Mouse (Mus musculus): Measurements from ENCODE around the gene Ltbp3. TPM values are rescaled to one million over a fixed set of nuclear protein-coding genes. Genes with fewer than 3 reads are reported as not detected.

The Ltbp3 gene
- polyA plus RNA-seq, 1 experiment from 2014 or later: 8.2 TPM

DNA sequence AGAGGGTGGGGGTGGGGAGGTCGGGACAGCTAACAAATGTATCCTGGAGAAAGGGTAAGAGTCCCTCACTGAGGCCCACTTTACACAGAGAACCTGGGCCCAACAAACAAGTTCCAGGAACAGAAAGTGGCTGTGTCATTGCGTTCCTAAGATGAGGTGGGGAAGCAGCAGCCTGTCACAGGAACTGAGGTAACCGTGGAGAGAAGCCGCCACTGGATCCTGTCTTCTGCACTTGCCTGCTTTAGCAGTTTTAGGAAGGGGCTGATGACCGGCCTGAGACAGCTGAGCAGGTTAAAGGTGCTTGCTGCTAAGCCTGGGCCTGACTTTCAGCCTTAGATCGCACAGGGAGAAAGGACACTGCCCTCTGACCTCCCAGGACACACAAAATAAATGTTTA lies 66.1 kb downstream of the Ltbp3 start:
- Histone ChIP-seq H3K4me2 (no peak overlapping the region), H3K27ac (peak overlapping the region; percentile 62), H3K27me3 (replicated peaks) (no peaks in the 10 kb centered on the region), H3K36me3 (replicated peaks) (no peaks in the 10 kb centered on the region), H3K9me3 (no peaks in the 10 kb centered on the region), H3K4me3 (no peak overlapping the region), H3K9ac (no peak overlapping the region), H3K4me1 (peaks cover 50% of the 10 kb centered on the region)
- ATAC-seq (replicated peaks): no peak
- WGBS: 30% methylated on average over 6 of the region's 6 CpGs

DNA sequence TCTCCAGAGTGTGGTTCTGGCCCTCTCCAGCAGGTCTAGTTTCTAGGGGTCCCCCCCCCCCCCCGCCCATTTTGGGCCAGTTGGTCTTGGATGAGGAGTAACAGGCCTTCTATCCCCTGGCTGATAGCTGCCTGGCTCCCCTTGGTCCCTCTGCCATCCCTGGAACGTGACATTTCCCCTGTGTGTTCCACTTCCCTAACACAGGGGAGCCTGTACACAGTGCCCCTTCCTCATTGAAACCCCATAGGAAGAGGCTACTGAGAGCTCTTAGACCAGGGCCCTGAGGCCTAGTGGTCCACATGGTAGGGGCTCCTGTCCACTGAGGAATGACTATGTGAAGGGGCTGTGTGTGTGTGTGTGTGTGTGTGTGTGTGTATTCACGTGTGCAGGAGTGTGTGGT lies 67.0 kb downstream of the Ltbp3 start:
- Histone ChIP-seq H3K4me3 (no peak overlapping the region), H3K4me1 (peaks cover 59% of the 10 kb centered on the region), H3K4me2 (no peak overlapping the region), H3K9ac (no peak overlapping the region), H3K27me3 (replicated peaks) (no peaks in the 10 kb centered on the region), H3K9me3 (no peaks in the 10 kb centered on the region), H3K36me3 (replicated peaks) (no peaks in the 10 kb centered on the region), H3K27ac (no peak overlapping the region)
- no peak for ATAC-seq (replicated peaks)
- WGBS: 78% methylated on average over 2 of the region's 3 CpGs

Other genes with a start within 250 kb of the Ltbp3 start
- gene 1700020D05Rik, start 237.1 kb upstream of the Ltbp3 start, polyA plus RNA-seq (2015; fragmentation: Nextera tagmentation; extraction: Ambion mirVana): 0.17 TPM in 1 of 2 replicates, not detected in the other
- 106 and 111 TPM in 2 replicates for gene Snx32, start 230.4 kb upstream of the Ltbp3 start, polyA plus RNA-seq (2015; fragmentation: Nextera tagmentation; extraction: Ambion mirVana)
- gene Ovol1, start 180.3 kb upstream of the Ltbp3 start, polyA plus RNA-seq (2015; fragmentation: Nextera tagmentation; extraction: Ambion mirVana): 0.10 and 0.13 TPM in 2 replicates
- 3.0 and 3.1 TPM in 2 replicates for gene Ap5b1, start 172.9 kb upstream of the Ltbp3 start, polyA plus RNA-seq (2015; fragmentation: Nextera tagmentation; extraction: Ambion mirVana)
- gene Rnaseh2c, start 139.0 kb upstream of the Ltbp3 start, polyA plus RNA-seq (2015; fragmentation: Nextera tagmentation; extraction: Ambion mirVana): 56.2 and 57.7 TPM in 2 replicates
- 82.3 and 84.7 TPM in 2 replicates for gene Kat5, start 130.7 kb upstream of the Ltbp3 start, polyA plus RNA-seq (2015; fragmentation: Nextera tagmentation; extraction: Ambion mirVana)
- 36.9 and 39.2 TPM in 2 replicates for gene Rela, start 103.4 kb upstream of the Ltbp3 start, polyA plus RNA-seq (2015; fragmentation: Nextera tagmentation; extraction: Ambion mirVana)
- 17.1 and 19.6 TPM in 2 replicates for gene Sipa1, start 77.2 kb upstream of the Ltbp3 start, polyA plus RNA-seq (2015; fragmentation: Nextera tagmentation; extraction: Ambion mirVana)
- gene Map3k11, start 52.2 kb upstream of the Ltbp3 start, polyA plus RNA-seq (2015; fragmentation: Nextera tagmentation; extraction: Ambion mirVana): 12.5 and 14.0 TPM in 2 replicates
- 29.2 TPM in 2 replicates for gene Pcnx3, start 52.0 kb upstream of the Ltbp3 start, polyA plus RNA-seq (2015; fragmentation: Nextera tagmentation; extraction: Ambion mirVana)
- 0.19 and 0.28 TPM in 2 replicates for gene Kcnk7, start 36.5 kb upstream of the Ltbp3 start, polyA plus RNA-seq (2015; fragmentation: Nextera tagmentation; extraction: Ambion mirVana)
- gene Ehbp1l1, start 14.6 kb upstream of the Ltbp3 start, polyA plus RNA-seq (2015; fragmentation: Nextera tagmentation; extraction: Ambion mirVana): 23.7 and 25.5 TPM in 2 replicates
- gene Fam89b, start 11.3 kb upstream of the Ltbp3 start, polyA plus RNA-seq (2015; fragmentation: Nextera tagmentation; extraction: Ambion mirVana): 158 and 165 TPM in 2 replicates
- gene Scyl1, start 30.5 kb downstream of the Ltbp3 start, polyA plus RNA-seq (2015; fragmentation: Nextera tagmentation; extraction: Ambion mirVana): 87.6 and 94.7 TPM in 2 replicates
- 16.1 and 19.2 TPM in 2 replicates for gene Frmd8, start 134.4 kb downstream of the Ltbp3 start, polyA plus RNA-seq (2015; fragmentation: Nextera tagmentation; extraction: Ambion mirVana)
- gene Slc25a45, start 136.9 kb downstream of the Ltbp3 start, polyA plus RNA-seq (2015; fragmentation: Nextera tagmentation; extraction: Ambion mirVana): 2.0 and 2.9 TPM in 2 replicates
- gene Tigd3, start 153.2 kb downstream of the Ltbp3 start, polyA plus RNA-seq (2015; fragmentation: Nextera tagmentation; extraction: Ambion mirVana): 13.8 and 16.4 TPM in 2 replicates
- 122 and 130 TPM in 2 replicates for gene Dpf2, start 172.1 kb downstream of the Ltbp3 start, polyA plus RNA-seq (2015; fragmentation: Nextera tagmentation; extraction: Ambion mirVana)
- 16.3 and 16.7 TPM in 2 replicates for gene Cdc42ep2, start 183.9 kb downstream of the Ltbp3 start, polyA plus RNA-seq (2015; fragmentation: Nextera tagmentation; extraction: Ambion mirVana)
- 25.3 and 25.4 TPM in 2 replicates for gene Pola2, start 223.3 kb downstream of the Ltbp3 start, polyA plus RNA-seq (2015; fragmentation: Nextera tagmentation; extraction: Ambion mirVana)
- gene Slc22a20, start 245.2 kb downstream of the Ltbp3 start, polyA plus RNA-seq (2015; fragmentation: Nextera tagmentation; extraction: Ambion mirVana): not detected in 2 replicates